14 mouse cellular contexts compared by ENCODE assay signal in the genomic region with DNA sequence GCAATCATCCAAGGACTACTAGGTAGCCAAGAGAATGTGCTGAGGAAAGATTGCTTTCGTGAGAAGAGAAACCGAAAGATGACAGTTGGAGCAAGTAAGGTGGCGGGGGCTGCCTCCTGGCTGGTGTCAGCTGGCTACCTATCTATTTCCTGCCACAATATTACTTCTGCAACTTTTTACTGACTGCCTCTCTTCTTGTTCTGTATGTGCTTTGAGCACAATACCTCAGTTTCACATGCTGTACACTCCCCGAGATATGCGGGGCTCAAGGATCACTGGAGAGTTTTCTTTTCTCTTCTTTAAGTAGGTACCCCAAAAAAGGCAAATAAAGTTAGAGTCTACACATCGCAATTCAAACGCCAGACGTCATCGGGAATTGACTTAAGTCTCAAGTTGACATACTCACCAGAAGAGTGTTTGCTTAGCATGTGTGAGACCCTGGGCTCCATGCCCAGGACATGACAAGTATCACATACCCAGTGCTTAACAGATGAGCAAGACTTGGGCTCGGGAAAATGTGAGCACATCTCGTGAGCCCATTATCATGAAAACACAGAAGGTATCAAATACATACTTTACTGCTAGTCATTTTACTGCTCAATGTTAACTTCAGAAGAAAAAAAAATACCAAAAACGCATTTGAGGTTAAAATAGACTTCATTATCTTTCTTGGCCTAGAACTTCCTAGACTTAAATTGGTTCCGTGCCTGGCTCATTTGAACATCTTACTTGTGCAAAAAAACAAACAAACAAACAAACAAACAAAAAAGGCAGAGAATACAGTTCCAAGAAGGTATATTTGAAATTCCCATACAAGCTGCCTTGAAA. TPM values are rescaled to one million over a fixed set of nuclear protein-coding genes. Genes with fewer than 3 reads are reported as not detected.
A peak's percentile ranks its signal among the peaks of the same experiment; 100 is the strongest.
DNase-seq lines count a peak whose midpoint lies in the region; ATAC-seq and TF ChIP-seq lines count a peak whose summit lies in the region.
"Had no signal": no experiment of that assay in that cellular context is flagged by ENCODE, and none has a peak within 500 bp of the region (broad histone marks: within the 10 kb centered on the region; RNA-seq: fewer than 3 reads in every experiment).

No protein-coding gene starts in this region.

- H3K27me3 ChIP-seq in liver, embryonic 13.5 days, result no peaks in the 10 kb centered on the region
- no peaks in the 10 kb centered on the region for H3K27me3 ChIP-seq in liver, embryonic 11.5 days (replicated peaks; ENCODE audit: control insufficient read depth, insufficient read depth, low read length)
- H3K27me3 ChIP-seq in lung, embryonic 14.5 days (ENCODE audit: insufficient read depth, low read length), result no peaks in the 10 kb centered on the region
- no peaks in the 10 kb centered on the region for H3K27me3 ChIP-seq in heart, embryonic 12.5 days (replicated peaks)
- H3K27me3 ChIP-seq in midbrain, embryonic 16.5 days (ENCODE audit: control insufficient read depth, insufficient read depth, low read depth, low read length), result no peaks in the 10 kb centered on the region
- H3K27me3 ChIP-seq: heart, embryonic 13.5 days had no signal

- WGBS in liver, embryonic 13.5 days (ENCODE audit: insufficient replicate concordance), result 50% methylated on average over 13 of the region's 13 CpGs
- 67% methylated on average over 13 of the region's 13 CpGs for WGBS in liver, embryonic 11.5 days
- 58% methylated on average over 13 of the region's 13 CpGs for WGBS in lung, embryonic 14.5 days
- 76% methylated on average over 13 of the region's 13 CpGs for WGBS in heart, embryonic 12.5 days
- 92% methylated on average over 13 of the region's 13 CpGs for WGBS in midbrain, embryonic 16.5 days

- no peak for ATAC-seq in liver, embryonic 13.5 days (ENCODE audit: low read depth)
- ATAC-seq in liver, embryonic 11.5 days (replicated peaks; ENCODE audit: low FRiP score), result no peak
- ATAC-seq in lung, embryonic 14.5 days (ENCODE audit: insufficient read depth), result peak; percentile 63
- no peak for ATAC-seq in heart, embryonic 12.5 days (ENCODE audit: insufficient number of reproducible peaks, low FRiP score)
- ATAC-seq in midbrain, embryonic 16.5 days, result no peak

- no peak overlapping the region for H3K9ac ChIP-seq in liver, embryonic 13.5 days
- H3K9ac ChIP-seq in liver, embryonic 11.5 days (ENCODE audit: low read depth, low read length), result no peak overlapping the region
- no peak overlapping the region for H3K9ac ChIP-seq in lung, embryonic 14.5 days
- no peak overlapping the region for H3K9ac ChIP-seq in heart, embryonic 12.5 days
- H3K9ac ChIP-seq in midbrain, embryonic 16.5 days (ENCODE audit: low read depth, low read length), result no peak overlapping the region
- H3K9ac ChIP-seq: heart, embryonic 13.5 days; hindbrain, embryonic 14.5 days had no signal

- H3K9me3 ChIP-seq in liver, embryonic 13.5 days (replicated peaks), result no peaks in the 10 kb centered on the region
- H3K9me3 ChIP-seq in liver, embryonic 11.5 days (ENCODE audit: control insufficient read depth, low read length), result no peaks in the 10 kb centered on the region
- H3K9me3 ChIP-seq in lung, embryonic 14.5 days (ENCODE audit: low read depth, low read length), result no peaks in the 10 kb centered on the region
- no peaks in the 10 kb centered on the region for H3K9me3 ChIP-seq in heart, embryonic 12.5 days (replicated peaks)
- H3K9me3 ChIP-seq in midbrain, embryonic 16.5 days (replicated peaks; ENCODE audit: control insufficient read depth, low read length, poor library complexity, severe bottlenecking), result no peaks in the 10 kb centered on the region
- H3K9me3 ChIP-seq: heart, embryonic 13.5 days had no signal

- TF ChIP-seq POLR2A in brain, embryonic 14.5 days (IDR thresholded peaks at IDR 0.05; ENCODE audit: borderline replicate concordance, extremely low read depth, insufficient read depth, insufficient read length, poor library complexity, severe bottlenecking), result no peak

- H3K36me3 ChIP-seq in liver, embryonic 13.5 days, result no peaks in the 10 kb centered on the region
- H3K36me3 ChIP-seq in liver, embryonic 11.5 days (ENCODE audit: control insufficient read depth, insufficient read depth, low read length), result no peaks in the 10 kb centered on the region
- H3K36me3 ChIP-seq in lung, embryonic 14.5 days (ENCODE audit: insufficient read depth), result no peaks in the 10 kb centered on the region
- no peaks in the 10 kb centered on the region for H3K36me3 ChIP-seq in heart, embryonic 12.5 days
- H3K36me3 ChIP-seq in midbrain, embryonic 16.5 days (ENCODE audit: control insufficient read depth, insufficient read depth, low read length), result no peaks in the 10 kb centered on the region
- H3K36me3 ChIP-seq: heart, embryonic 13.5 days had no signal

- TF ChIP-seq CTCF in brain, embryonic 14.5 days (IDR thresholded peaks at IDR 0.05; ENCODE audit: borderline replicate concordance, extremely low read depth, insufficient read depth, insufficient read length), result no peak
- TF ChIP-seq CTCF in lung, embryonic 14.5 days (IDR thresholded peaks at IDR 0.05; ENCODE audit: low read depth), result no peak

- peak overlapping the region; percentile 19; the same call in 1 of the 2 replicates for H3K4me2 ChIP-seq in liver, embryonic 13.5 days
- H3K4me2 ChIP-seq in liver, embryonic 11.5 days, result no peak overlapping the region
- H3K4me2 ChIP-seq in lung, embryonic 14.5 days, result no peak overlapping the region
- no peak overlapping the region for H3K4me2 ChIP-seq in heart, embryonic 12.5 days
- no peak overlapping the region for H3K4me2 ChIP-seq in midbrain, embryonic 16.5 days (ENCODE audit: low read length)
- H3K4me2 ChIP-seq: heart, embryonic 13.5 days; hindbrain, embryonic 14.5 days had no signal

- H3K4me3 ChIP-seq in liver, embryonic 13.5 days (replicated peaks), result no peak overlapping the region
- no peak overlapping the region for H3K4me3 ChIP-seq in liver, embryonic 11.5 days (ENCODE audit: low read depth, low read length)
- H3K4me3 ChIP-seq in lung, embryonic 14.5 days (ENCODE audit: low read depth, low read length), result no peak overlapping the region
- no peak overlapping the region for H3K4me3 ChIP-seq in heart, embryonic 12.5 days
- H3K4me3 ChIP-seq in midbrain, embryonic 16.5 days (ENCODE audit: low read depth, low read length), result no peak overlapping the region
- H3K4me3 ChIP-seq: heart, embryonic 13.5 days had no signal

- no peak overlapping the region for H3K27ac ChIP-seq in liver, embryonic 13.5 days
- no peak overlapping the region for H3K27ac ChIP-seq in liver, embryonic 11.5 days (ENCODE audit: low read depth, low read length)
- H3K27ac ChIP-seq in lung, embryonic 14.5 days (ENCODE audit: low read depth), result no peak overlapping the region
- no peak overlapping the region for H3K27ac ChIP-seq in heart, embryonic 12.5 days (ENCODE audit: poor library complexity, severe bottlenecking)
- no peak overlapping the region for H3K27ac ChIP-seq in midbrain, embryonic 16.5 days (ENCODE audit: low read length)
- H3K27ac ChIP-seq: heart, embryonic 13.5 days; hindbrain, embryonic 14.5 days; macrophage had no signal

- no peak for DNase-seq in liver, embryonic 13.5 days
- no peak for DNase-seq in liver, embryonic 11.5 days (ENCODE audit: low spot score)
- peak; percentile 62 for DNase-seq in brain, embryonic 14.5 days (ENCODE audit: low read depth)
- peak; percentile 62 for DNase-seq in lung, embryonic 14.5 days
- DNase-seq in naive thymus-derived CD4-positive, alpha-beta T cell, adult 2 months (ENCODE audit: low read depth), result peak; percentile 48
- no peak for DNase-seq in cerebellum, adult 9-10 months
- DNase-seq: adrenal gland, postnatal 36 days; cerebellum, adult 2 months; kidney, adult 9 months had no signal

- peaks cover 26% of the 10 kb centered on the region for H3K4me1 ChIP-seq in liver, embryonic 13.5 days (replicated peaks)
- H3K4me1 ChIP-seq in liver, embryonic 11.5 days (replicated peaks; ENCODE audit: control insufficient read depth, insufficient read depth, low read length), result no peaks in the 10 kb centered on the region
- no peaks in the 10 kb centered on the region for H3K4me1 ChIP-seq in lung, embryonic 14.5 days (ENCODE audit: insufficient read depth)
- H3K4me1 ChIP-seq in heart, embryonic 12.5 days (replicated peaks), result no peaks in the 10 kb centered on the region
- H3K4me1 ChIP-seq in midbrain, embryonic 16.5 days (ENCODE audit: control insufficient read depth, insufficient read depth, low read length), result no peaks in the 10 kb centered on the region
- H3K4me1 ChIP-seq: heart, embryonic 13.5 days had no signal

RNA-seq across cellular contexts. Expression of a gene that starts 3.1 kb away (rescaled TPM):
- polyA plus RNA-seq in liver, embryonic 13.5 days (2015; fragmentation: Nextera tagmentation; extraction: Ambion mirVana), result 1.0 and 1.1 TPM in 2 replicates
- 1.7 and 2.0 TPM in 2 replicates for polyA plus RNA-seq in liver, embryonic 11.5 days (2014; fragmentation: Nextera tagmentation; extraction: Ambion mirVana)
- polyA plus RNA-seq in brain, embryonic 14.5 days (2012; rRNA removed), result 0.66 and 0.89 TPM in 2 replicates
- polyA plus RNA-seq in lung, embryonic 14.5 days (2014; fragmentation: Nextera tagmentation; extraction: Ambion mirVana), result 0.92 and 1.5 TPM in 2 replicates
- 2.5 and 3.1 TPM in 2 replicates for polyA plus RNA-seq in heart, embryonic 12.5 days (2016; fragmentation: Nextera tagmentation; extraction: Ambion mirVana)
- 0.93 and 0.94 TPM in 2 replicates for polyA plus RNA-seq in midbrain, embryonic 16.5 days (2015; fragmentation: Nextera tagmentation; extraction: Ambion mirVana)

RNA-seq across cellular contexts. Expression of a gene that starts 55.1 kb away (rescaled TPM):
- polyA plus RNA-seq in liver, embryonic 13.5 days (2015; fragmentation: Nextera tagmentation; extraction: Ambion mirVana), result 657 and 659 TPM in 2 replicates
- 942 and 1,011 TPM in 2 replicates for polyA plus RNA-seq in liver, embryonic 11.5 days (2014; fragmentation: Nextera tagmentation; extraction: Ambion mirVana)
- polyA plus RNA-seq in brain, embryonic 14.5 days (2012; rRNA removed), result 477 and 533 TPM in 2 replicates
- polyA plus RNA-seq in lung, embryonic 14.5 days (2014; fragmentation: Nextera tagmentation; extraction: Ambion mirVana), result 690 and 709 TPM in 2 replicates
- polyA plus RNA-seq in heart, embryonic 12.5 days (2016; fragmentation: Nextera tagmentation; extraction: Ambion mirVana), result 989 and 1,024 TPM in 2 replicates
- 408 and 436 TPM in 2 replicates for polyA plus RNA-seq in midbrain, embryonic 16.5 days (2015; fragmentation: Nextera tagmentation; extraction: Ambion mirVana)

Comparison
In these comparisons a context has a peak if more than half of its experiments do, and no peak if none do; other contexts are left out.
1. DNase-seq: peak in brain, embryonic 14.5 days (single experiment), lung, embryonic 14.5 days (single experiment) and naive thymus-derived CD4-positive, alpha-beta T cell, adult 2 months (single experiment); none in liver, embryonic 13.5 days (single experiment), liver, embryonic 11.5 days (single experiment) and cerebellum, adult 9-10 months (single experiment).